Mouse (Mus musculus) erythroblast, embryonic 14.5 days (primary cell): ENCODE results near the gene Eomes. TPM values are rescaled to one million over a fixed set of nuclear protein-coding genes. Genes with fewer than 3 reads are reported as not detected.

Experiments used
- H3K27me3 ChIP-seq: 2 replicates; pipeline ENCODE4 v1.6.1; 2012; ENCODE audit warnings: inconsistent platforms; ENCODE audit not compliant: control insufficient read depth
- H3K36me3 ChIP-seq: 2 replicates; pipeline ENCODE4 v1.6.1; 2012; ENCODE audit warnings: mild to moderate bottlenecking, inconsistent platforms; ENCODE audit not compliant: control insufficient read depth
- H3K4me1 ChIP-seq: 2 replicates; pipeline ENCODE4 v1.6.1; 2012; ENCODE audit warnings: inconsistent platforms; ENCODE audit not compliant: control insufficient read depth
- H3K4me3 ChIP-seq: replicated peaks from 2 replicates; pipeline ENCODE3; 2012; ENCODE audit warnings: moderate library complexity, mild to moderate bottlenecking, inconsistent platforms
- H3K9me3 ChIP-seq: 2 replicates; pipeline ENCODE4 v1.6.1; 2012; ENCODE audit warnings: low read length, inconsistent platforms, mixed read lengths; ENCODE audit not compliant: control insufficient read depth
- GATA1 ChIP-seq: IDR thresholded peaks from 2 replicates; pipeline ENCODE4 v1.6.1; 2012; ENCODE audit warnings: low read length, inconsistent platforms, mixed read lengths
- TAL1 ChIP-seq: IDR thresholded peaks from 3 replicates; pipeline ENCODE4 v1.6.1; 2012; ENCODE audit warnings: low read length, inconsistent platforms, mixed read lengths
- polyA plus RNA-seq: library from polyadenylated mRNA; stranded (reverse); fragments of >175 nt; gene quantifications from 2 replicates; pipeline ENCODE4 v1.2.3, GENCODE M21; 2012

Gene Eomes
- polyA plus RNA-seq, 1 experiment: not detected

DNA sequence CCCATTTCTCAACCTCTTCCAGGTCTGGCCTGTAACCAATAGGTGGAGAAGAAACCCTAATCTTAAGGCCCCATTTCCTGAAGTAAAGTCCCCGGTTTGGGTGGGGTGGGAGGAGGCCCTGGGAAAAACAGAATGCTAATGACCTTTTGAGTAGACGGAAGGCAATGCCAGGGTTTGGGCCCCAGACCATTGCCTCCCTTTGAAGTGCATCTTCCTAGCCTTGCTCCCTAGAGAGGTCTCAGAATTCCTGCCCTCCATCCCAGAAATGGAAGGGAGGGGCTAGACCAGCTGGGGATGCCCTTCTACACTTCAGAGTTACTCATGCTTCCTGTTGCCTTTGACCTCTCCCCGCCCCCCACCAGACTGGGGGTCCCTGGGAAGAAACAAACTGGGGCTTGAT, 6.7 kb upstream of the Eomes start:
- Histone ChIP-seq H3K4me1 (no peaks in the 10 kb centered on the region), H3K27me3 (peaks cover 57% of the 10 kb centered on the region), H3K9me3 (no peaks in the 10 kb centered on the region), H3K4me3 (no peak overlapping the region), H3K36me3 (no peaks in the 10 kb centered on the region)
- TF ChIP-seq TAL1: no peak
- no peak for TF ChIP-seq GATA1

DNA sequence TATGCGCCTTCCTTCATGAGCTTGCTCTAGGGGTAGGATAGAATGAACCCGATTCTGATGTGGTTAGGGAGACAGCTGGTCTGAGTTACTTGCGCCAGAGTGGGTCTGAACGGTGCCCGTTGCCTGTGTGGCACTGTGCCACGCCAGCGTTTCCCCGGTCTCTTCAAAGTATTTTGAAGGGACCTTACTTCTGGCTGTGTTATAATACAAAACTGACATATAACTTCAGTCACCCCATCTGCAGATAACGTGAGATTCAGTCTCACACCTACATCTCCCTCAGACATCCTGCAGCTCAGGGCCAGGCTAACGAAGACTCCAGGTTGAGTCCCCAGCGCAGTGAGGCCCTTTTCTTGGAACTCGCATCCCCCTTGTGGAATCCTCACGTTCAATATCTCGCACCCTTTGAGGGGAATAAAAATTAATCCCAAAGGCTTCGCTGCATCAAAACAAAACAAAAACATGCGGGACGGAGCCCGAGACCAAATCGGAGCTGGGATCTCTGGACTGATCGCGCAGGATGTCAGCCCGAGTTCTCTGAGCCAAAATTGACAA, 1.7 kb upstream of the Eomes start:
- Histone ChIP-seq H3K36me3 (no peaks in the 10 kb centered on the region), H3K9me3 (no peaks in the 10 kb centered on the region; the same call in 1 of the 2 replicates), H3K4me3 (no peak overlapping the region), H3K4me1 (no peaks in the 10 kb centered on the region), H3K27me3 (peaks cover 71% of the 10 kb centered on the region)
- TF ChIP-seq GATA1: no peak
- TF ChIP-seq TAL1: no peak

DNA sequence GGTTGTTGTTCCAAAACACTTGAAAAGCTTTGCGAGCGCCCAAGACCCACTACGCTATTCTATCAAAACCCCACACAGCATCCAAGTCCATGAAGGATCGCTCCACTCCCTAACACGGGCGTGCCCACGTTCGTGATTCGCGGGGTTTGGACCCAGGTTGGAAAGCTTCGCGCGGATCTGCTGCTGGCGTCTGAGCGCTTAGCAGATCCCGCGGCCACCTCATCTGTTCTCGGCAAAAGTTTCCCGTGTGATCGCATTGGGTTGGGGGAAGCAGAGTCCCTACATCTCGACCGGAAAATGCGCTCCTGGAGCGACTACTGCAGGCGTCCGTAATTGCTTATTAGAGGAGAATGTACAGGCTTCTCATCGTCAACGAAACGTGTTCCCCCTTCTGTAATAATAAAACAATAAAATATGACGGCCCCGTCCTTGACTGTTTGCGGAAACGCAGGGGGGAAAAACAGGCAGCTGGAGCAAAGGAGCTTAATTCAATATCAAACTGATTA, 1.2 kb upstream of the Eomes start:
- Histone ChIP-seq H3K4me3 (no peak overlapping the region), H3K9me3 (no peaks in the 10 kb centered on the region; the same call in 1 of the 2 replicates), H3K4me1 (no peaks in the 10 kb centered on the region), H3K36me3 (no peaks in the 10 kb centered on the region), H3K27me3 (peaks cover 75% of the 10 kb centered on the region)
- TF ChIP-seq GATA1: no peak
- no peak for TF ChIP-seq TAL1

DNA sequence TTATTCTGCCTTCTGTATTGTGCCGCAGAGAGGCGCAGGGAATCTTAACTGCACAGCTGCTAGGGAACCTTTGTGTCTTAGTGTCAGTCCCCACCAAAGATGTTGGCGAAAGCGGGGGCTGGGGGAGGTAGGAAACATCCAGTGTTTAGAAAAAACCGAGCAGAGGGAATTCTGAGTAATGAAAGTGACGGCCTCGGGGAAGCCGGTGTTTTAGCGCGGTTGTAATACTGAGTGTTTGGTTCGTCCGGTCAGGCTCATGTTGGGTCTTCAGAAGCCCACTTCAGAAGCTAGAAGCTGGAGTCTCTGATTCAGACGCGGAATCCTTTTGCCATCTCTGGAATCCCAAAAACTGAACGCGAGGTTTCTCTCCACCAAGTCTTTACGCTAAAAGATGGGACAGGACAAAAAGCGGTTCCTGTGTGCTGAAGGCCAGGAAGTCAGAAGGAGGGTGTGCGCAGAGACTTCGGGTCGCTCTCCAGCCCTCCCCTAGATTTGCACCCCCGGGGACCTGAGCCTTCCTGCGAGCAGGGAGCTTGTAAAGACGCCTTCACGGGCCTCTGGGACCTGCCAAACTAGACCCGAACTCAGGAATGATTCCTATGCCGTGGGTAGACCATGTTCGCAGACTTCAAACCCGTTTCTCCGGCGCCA, 606 bp upstream of the Eomes start:
- TF ChIP-seq GATA1 (no peak), TAL1 (no peak)
- Histone ChIP-seq H3K36me3 (no peaks in the 10 kb centered on the region), H3K4me3 (no peak overlapping the region)

DNA sequence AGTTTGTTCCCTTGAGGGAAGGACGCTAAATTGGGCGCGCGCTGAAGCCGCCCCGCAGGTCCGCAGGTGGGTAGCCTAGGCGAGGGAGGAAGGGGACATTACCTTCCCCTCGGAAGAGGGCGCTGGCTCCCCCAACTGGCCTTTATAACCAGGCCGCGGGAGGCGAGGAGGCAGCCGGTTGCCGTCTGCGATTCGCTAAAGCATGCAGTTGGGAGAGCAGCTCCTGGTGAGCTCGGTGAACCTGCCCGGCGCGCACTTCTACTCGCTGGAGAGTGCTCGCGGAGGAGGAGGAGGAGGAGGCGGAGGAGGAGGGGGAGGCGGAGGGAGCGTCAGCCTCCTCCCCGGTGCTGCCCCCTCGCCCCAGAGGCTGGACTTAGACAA, 436 bp downstream of the Eomes start:
- TF ChIP-seq TAL1: no peak
- no peak for TF ChIP-seq GATA1
- Histone ChIP-seq H3K36me3 (no peaks in the 10 kb centered on the region), H3K4me1 (no peaks in the 10 kb centered on the region), H3K4me3 (no peak overlapping the region), H3K9me3 (no peaks in the 10 kb centered on the region; the same call in 1 of the 2 replicates), H3K27me3 (peaks cover 86% of the 10 kb centered on the region)

More for the DNA sequence above, 606 bp upstream of the Eomes start:
- Histone ChIP-seq H3K9me3 (no peaks in the 10 kb centered on the region; the same call in 1 of the 2 replicates), H3K4me1 (no peaks in the 10 kb centered on the region), H3K27me3 (peaks cover 81% of the 10 kb centered on the region)

DNA sequence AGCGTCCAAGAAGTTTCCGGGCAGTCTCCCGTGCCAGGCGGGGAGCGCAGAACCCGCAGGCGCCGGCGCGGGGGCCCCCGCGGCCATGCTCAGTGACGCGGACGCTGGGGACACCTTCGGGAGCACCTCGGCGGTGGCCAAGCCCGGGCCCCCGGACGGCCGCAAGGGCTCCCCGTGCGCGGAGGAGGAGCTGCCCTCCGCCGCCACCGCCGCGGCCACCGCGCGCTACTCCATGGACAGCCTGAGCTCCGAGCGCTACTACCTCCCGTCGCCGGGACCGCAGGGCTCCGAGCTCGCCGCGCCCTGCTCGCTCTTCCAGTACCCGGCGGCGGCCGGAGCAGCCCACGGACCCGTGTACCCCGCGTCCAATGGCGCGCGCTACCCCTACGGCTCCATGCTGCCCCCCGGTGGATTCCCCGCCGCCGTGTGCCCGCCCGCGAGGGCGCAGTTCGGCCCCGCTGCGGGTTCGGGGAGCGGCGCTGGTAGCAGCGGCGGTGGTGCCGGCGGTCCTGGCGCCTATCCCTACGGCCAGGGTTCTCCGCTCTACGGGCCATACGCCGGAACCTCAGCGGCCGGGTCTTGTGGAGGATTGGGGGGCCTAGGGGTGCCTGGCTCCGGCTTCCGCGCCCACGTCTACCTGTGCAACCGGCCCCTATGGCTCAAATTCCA, 961 bp downstream of the Eomes start:
- H3K36me3 ChIP-seq: no peaks in the 10 kb centered on the region
- no peak for TF ChIP-seq TAL1
- TF ChIP-seq GATA1: no peak
- no peaks in the 10 kb centered on the region; the same call in 1 of the 2 replicates for H3K9me3 ChIP-seq
- no peak overlapping the region for H3K4me3 ChIP-seq
- H3K27me3 ChIP-seq: peaks cover 89% of the 10 kb centered on the region
- H3K4me1 ChIP-seq: no peaks in the 10 kb centered on the region

DNA sequence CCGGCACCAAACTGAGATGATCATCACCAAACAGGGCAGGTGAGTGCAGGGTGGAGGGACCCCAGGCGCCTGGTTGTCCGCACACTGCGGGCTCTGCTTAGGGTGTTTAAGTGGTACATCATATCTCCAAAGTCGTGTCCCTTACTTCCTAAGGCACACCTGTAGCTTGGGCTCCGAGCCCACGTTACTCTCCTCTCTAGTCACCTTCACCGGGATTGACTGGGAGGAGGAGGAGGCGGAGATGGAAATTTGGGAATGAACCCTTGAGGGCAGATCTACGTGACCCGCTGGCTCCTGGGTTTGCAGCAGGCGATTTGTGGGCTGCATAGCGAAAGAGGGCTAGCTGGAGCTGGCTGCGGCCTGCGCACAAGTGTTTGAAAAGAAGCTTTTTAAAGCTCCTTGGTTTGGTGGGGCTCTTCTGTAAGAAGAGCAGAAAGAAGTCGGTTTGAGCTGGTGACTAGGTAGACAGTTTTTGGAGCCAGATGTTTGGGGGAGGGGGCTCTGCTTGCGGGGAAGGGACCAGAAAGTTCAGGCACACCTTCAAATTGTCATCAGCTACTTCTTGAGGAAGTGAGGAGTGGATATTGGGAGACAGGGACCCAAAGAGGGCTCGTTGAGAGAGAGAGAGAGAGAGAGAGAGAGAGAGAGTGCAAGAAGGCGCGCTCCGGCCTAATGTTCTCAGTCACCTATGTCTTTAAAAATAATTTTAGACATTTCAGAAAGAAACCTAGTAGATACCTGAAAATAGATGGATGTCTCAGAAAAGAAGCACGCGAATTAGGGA, 1.7 kb downstream of the Eomes start:
- Histone ChIP-seq H3K4me3 (no peak overlapping the region), H3K27me3 (peaks cover 93% of the 10 kb centered on the region), H3K36me3 (no peaks in the 10 kb centered on the region), H3K4me1 (no peaks in the 10 kb centered on the region), H3K9me3 (no peaks in the 10 kb centered on the region; the same call in 1 of the 2 replicates)
- no peak for TF ChIP-seq GATA1
- TF ChIP-seq TAL1: no peak

DNA sequence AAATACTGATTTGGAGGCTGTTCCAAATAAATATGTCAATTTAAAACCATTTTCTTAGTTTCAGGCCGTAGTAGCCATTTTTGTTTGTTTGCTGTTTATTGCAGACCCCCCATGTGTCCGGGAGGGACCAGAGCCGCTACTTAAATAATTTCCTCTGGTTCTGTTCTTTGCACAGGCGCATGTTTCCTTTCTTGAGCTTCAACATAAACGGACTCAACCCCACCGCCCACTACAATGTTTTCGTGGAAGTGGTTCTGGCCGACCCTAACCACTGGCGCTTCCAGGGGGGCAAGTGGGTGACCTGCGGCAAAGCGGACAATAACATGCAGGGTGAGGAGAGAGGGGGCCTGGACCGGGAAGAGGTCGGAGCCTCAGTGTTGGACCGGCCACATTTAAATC, 2.3 kb downstream of the Eomes start:
- Histone ChIP-seq H3K9me3 (no peaks in the 10 kb centered on the region; the same call in 1 of the 2 replicates), H3K36me3 (no peaks in the 10 kb centered on the region), H3K27me3 (peaks cover 93% of the 10 kb centered on the region), H3K4me3 (no peak overlapping the region), H3K4me1 (no peaks in the 10 kb centered on the region)
- TF ChIP-seq TAL1 (no peak), GATA1 (no peak)
